Mouse (Mus musculus) liver, postnatal 0 days (tissue): ENCODE results near the gene Gm26897.

ENCODE experiments used
- CTCF ChIP-seq: sonication (generic); IDR thresholded peaks from 2 replicates; pipeline ENCODE4 v1.5.1; 2016; ENCODE audit warnings: antibody characterized with exemption, low read depth
- EP300 ChIP-seq: IDR thresholded peaks from 2 replicates; pipeline ENCODE4 v1.6.1; 2016; ENCODE audit warnings: antibody characterized with exemption, low read depth, mild to moderate bottlenecking

DNA sequence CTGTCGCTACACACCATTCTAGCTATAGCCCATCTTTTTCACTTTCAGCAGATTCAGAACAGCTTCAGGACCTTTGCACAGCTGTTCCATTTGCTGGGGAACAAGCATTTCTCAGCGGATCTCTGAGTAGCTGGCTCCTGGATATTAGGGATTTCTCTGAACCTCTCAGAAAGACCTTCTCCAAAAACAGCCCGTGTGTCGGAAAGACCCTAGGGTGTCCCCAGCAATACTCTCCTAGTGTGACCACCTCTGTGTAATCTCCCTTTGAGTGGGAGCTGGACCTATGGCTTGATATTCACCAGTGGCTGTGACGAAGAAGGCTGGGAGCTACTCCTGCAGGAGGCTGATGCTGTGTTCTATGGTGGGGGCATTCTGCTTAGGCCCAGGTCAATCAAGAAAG is 44.4 kb downstream of the Gm26897 start:
- TF ChIP-seq CTCF = no peak
- no peak for TF ChIP-seq EP300
